Mouse (Mus musculus): Measurements from ENCODE around the gene 4921504E06Rik. TPM values are rescaled to one million over a fixed set of nuclear protein-coding genes. Genes with fewer than 3 reads are reported as not detected.

The 4921504E06Rik gene
- polyA plus RNA-seq, 2 experiments: not detected

GRCm38 (mm10) chr2:19422226-19422625 is 131.5 kb downstream of the 4921504E06Rik start:
- no peak overlapping the region for H3K9ac ChIP-seq (ENCODE audit: low read depth, low read length, severe bottlenecking)
- no peaks in the 10 kb centered on the region for H3K4me1 ChIP-seq (ENCODE audit: control insufficient read depth, insufficient read depth, low read length)
- no peak overlapping the region for H3K27ac ChIP-seq (replicated peaks; ENCODE audit: low read depth, low read length)
- H3K9me3 ChIP-seq (ENCODE audit: control insufficient read depth, low read length): no peaks in the 10 kb centered on the region
- TF ChIP-seq POLR2A (IDR thresholded peaks at IDR 0.05; ENCODE audit: borderline replicate concordance, extremely low read depth, insufficient read depth, insufficient read length): no peak
- H3K4me2 ChIP-seq (replicated peaks; ENCODE audit: low read depth, low read length, severe bottlenecking): no peak overlapping the region
- no peaks in the 10 kb centered on the region for H3K36me3 ChIP-seq (ENCODE audit: control insufficient read depth, insufficient read depth, low read length)
- ATAC-seq (ENCODE audit: low FRiP score, low read depth) (no peak), DNase-seq (ENCODE audit: low spot score) (no peak)
- H3K4me3 ChIP-seq (replicated peaks; ENCODE audit: low read length): no peak overlapping the region
- 0 out of 2 replicates have a peak, but pooled peaks cover 4% of the 10 kb centered on the region for H3K27me3 ChIP-seq (ENCODE audit: control insufficient read depth, insufficient read depth, low read length)

DNA sequence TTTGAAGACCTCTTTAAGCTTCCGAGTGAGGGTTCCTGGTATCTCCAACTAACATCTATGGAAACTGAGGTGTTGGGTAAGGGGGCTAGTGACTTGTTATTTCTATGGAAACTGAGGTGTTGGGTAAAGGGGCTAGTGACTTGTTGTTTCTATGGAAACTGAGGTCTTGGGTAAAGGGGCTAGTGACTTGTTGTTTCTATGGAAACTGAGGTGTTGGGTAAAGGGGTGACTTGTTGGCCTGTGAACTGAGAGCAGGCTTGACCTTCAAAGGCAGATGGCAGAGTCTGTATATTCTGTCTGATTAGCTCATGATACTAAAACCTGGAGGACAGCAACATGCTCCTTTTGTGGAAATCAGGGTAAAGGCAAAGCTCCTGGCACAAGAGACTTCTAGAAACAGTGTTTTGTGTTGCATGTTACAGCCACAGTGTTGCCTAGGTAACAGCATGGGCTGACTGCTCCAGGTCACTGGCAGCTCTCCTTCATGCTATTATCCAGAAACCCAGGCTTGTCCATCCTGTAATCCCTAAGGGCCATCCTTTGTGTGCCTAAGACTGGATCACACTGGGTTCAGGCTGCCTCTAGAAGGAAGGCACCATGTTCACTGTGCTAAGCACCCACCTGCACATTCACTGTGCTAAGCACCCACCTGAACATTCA is 133.9 kb downstream of the 4921504E06Rik start:
- Histone ChIP-seq H3K27me3 (ENCODE audit: control insufficient read depth, insufficient read depth, low read length) (no peaks in the 10 kb centered on the region), H3K27ac (replicated peaks; ENCODE audit: low read depth, low read length) (no peak overlapping the region), H3K4me2 (replicated peaks; ENCODE audit: low read depth, low read length, severe bottlenecking) (no peak overlapping the region), H3K4me1 (ENCODE audit: control insufficient read depth, insufficient read depth, low read length) (no peaks in the 10 kb centered on the region), H3K36me3 (ENCODE audit: control insufficient read depth, insufficient read depth, low read length) (no peaks in the 10 kb centered on the region), H3K9ac (ENCODE audit: low read depth, low read length, severe bottlenecking) (no peak overlapping the region), H3K4me3 (replicated peaks; ENCODE audit: low read length) (no peak overlapping the region), H3K9me3 (ENCODE audit: control insufficient read depth, low read length) (no peaks in the 10 kb centered on the region)
- no peak for TF ChIP-seq POLR2A (IDR thresholded peaks at IDR 0.05; ENCODE audit: borderline replicate concordance, extremely low read depth, insufficient read depth, insufficient read length)
- DNase-seq (ENCODE audit: low spot score) (no peak), ATAC-seq (ENCODE audit: low FRiP score, low read depth) (no peak)
- 57% methylated on average over 1 of the region's 1 CpGs for WGBS

- DNase-seq (ENCODE audit: low spot score) (no peak), ATAC-seq (ENCODE audit: low FRiP score, low read depth) (no peak)
- TF ChIP-seq POLR2A (IDR thresholded peaks at IDR 0.05; ENCODE audit: borderline replicate concordance, extremely low read depth, insufficient read depth, insufficient read length): no peak
These were observed 137.6 kb downstream of the 4921504E06Rik start for GRCm38 (mm10) chr2:19416066-19416465.

DNA sequence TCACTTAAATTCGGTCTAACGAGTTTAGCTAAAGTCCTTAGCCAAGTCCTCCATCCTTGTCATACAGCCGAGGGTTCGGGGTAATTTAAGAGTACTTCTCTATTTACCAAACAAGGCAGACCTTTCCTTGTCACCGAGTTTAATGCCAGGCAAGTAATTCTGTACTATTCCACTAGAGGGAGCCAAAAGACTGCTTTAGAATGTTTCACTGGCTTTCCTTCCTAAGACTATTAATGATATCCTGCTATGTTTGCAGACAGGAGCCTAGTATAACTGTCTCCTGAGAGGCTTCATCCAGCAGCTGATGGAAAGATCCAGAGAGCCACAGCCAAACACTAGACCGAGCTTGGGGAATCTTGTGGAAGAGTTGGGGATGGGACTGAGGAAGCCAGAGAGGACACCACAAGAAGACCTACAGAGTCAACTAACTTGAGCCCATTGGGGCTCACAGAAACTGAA is 138.6 kb downstream of the 4921504E06Rik start:
- peak overlapping the region; percentile 21 for H3K4me3 ChIP-seq (replicated peaks; ENCODE audit: low read length)
- no peak for TF ChIP-seq POLR2A (IDR thresholded peaks at IDR 0.05; ENCODE audit: borderline replicate concordance, extremely low read depth, insufficient read depth, insufficient read length)
- H3K36me3 ChIP-seq (ENCODE audit: control insufficient read depth, insufficient read depth, low read length): no peaks in the 10 kb centered on the region
- H3K27ac ChIP-seq (replicated peaks; ENCODE audit: low read depth, low read length): no peak overlapping the region
- DNase-seq (ENCODE audit: low spot score): peak; percentile 92
- peak; percentile 37; the same call in 1 of the 2 replicates for ATAC-seq (ENCODE audit: low FRiP score, low read depth)
- no peaks in the 10 kb centered on the region for H3K27me3 ChIP-seq (ENCODE audit: control insufficient read depth, insufficient read depth, low read length)
- H3K4me1 ChIP-seq (ENCODE audit: control insufficient read depth, insufficient read depth, low read length): no peaks in the 10 kb centered on the region
- no peak overlapping the region for H3K9ac ChIP-seq (ENCODE audit: low read depth, low read length, severe bottlenecking)
- WGBS: under 1% methylated on average over 6 of the region's 6 CpGs
- H3K4me2 ChIP-seq (replicated peaks; ENCODE audit: low read depth, low read length, severe bottlenecking): peak overlapping the region; percentile 53
- no peaks in the 10 kb centered on the region for H3K9me3 ChIP-seq (ENCODE audit: control insufficient read depth, low read length)

More at GRCm38 (mm10) chr2:19416066-19416465, 137.6 kb downstream of the 4921504E06Rik start:
- H3K36me3 ChIP-seq (ENCODE audit: control insufficient read depth, insufficient read depth, low read length): no peaks in the 10 kb centered on the region
- no peak overlapping the region for H3K9ac ChIP-seq (ENCODE audit: low read depth, low read length, severe bottlenecking)
- H3K27ac ChIP-seq (replicated peaks; ENCODE audit: low read depth, low read length): no peak overlapping the region
- H3K27me3 ChIP-seq (ENCODE audit: control insufficient read depth, insufficient read depth, low read length): no peaks in the 10 kb centered on the region
- no peaks in the 10 kb centered on the region for H3K4me1 ChIP-seq (ENCODE audit: control insufficient read depth, insufficient read depth, low read length)
- no peak overlapping the region for H3K4me2 ChIP-seq (replicated peaks; ENCODE audit: low read depth, low read length, severe bottlenecking)
- H3K4me3 ChIP-seq (replicated peaks; ENCODE audit: low read length): no peak overlapping the region
- 69% methylated on average over 6 of the region's 6 CpGs for WGBS
- no peaks in the 10 kb centered on the region for H3K9me3 ChIP-seq (ENCODE audit: control insufficient read depth, low read length)

GRCm38 (mm10) chr2:19414222-19414965 is 139.3 kb downstream of the 4921504E06Rik start:
- no peaks in the 10 kb centered on the region for H3K27me3 ChIP-seq (ENCODE audit: control insufficient read depth, insufficient read depth, low read length)
- DNase-seq (ENCODE audit: low spot score): peak; percentile 20
- H3K4me2 ChIP-seq (replicated peaks; ENCODE audit: low read depth, low read length, severe bottlenecking): peak overlapping the region; percentile 53
- 22% methylated on average over 19 of the region's 19 CpGs for WGBS
- ATAC-seq (ENCODE audit: low FRiP score, low read depth): no peak
- no peak overlapping the region for H3K27ac ChIP-seq (replicated peaks; ENCODE audit: low read depth, low read length)
- no peak overlapping the region for H3K9ac ChIP-seq (ENCODE audit: low read depth, low read length, severe bottlenecking)
- peak overlapping the region; percentile 21 for H3K4me3 ChIP-seq (replicated peaks; ENCODE audit: low read length)
- H3K9me3 ChIP-seq (ENCODE audit: control insufficient read depth, low read length): no peaks in the 10 kb centered on the region
- H3K36me3 ChIP-seq (ENCODE audit: control insufficient read depth, insufficient read depth, low read length): no peaks in the 10 kb centered on the region
- no peak for TF ChIP-seq POLR2A (IDR thresholded peaks at IDR 0.05; ENCODE audit: borderline replicate concordance, extremely low read depth, insufficient read depth, insufficient read length)
- no peaks in the 10 kb centered on the region for H3K4me1 ChIP-seq (ENCODE audit: control insufficient read depth, insufficient read depth, low read length)

Other genes with a start within 250 kb of the 4921504E06Rik start
- gene Msrb2, start 182.5 kb downstream of the 4921504E06Rik start, polyA plus RNA-seq (2012; rRNA removed): 22.3 and 23.7 TPM in 2 replicates
- gene Msrb2, start 182.5 kb downstream of the 4921504E06Rik start, polyA plus RNA-seq (2014; fragmentation: Nextera tagmentation; extraction: Ambion mirVana): 25.1 and 25.6 TPM in 2 replicates
- 0.04 TPM in 1 of 2 replicates, not detected in the other for gene Ptf1a, start 108.3 kb downstream of the 4921504E06Rik start, polyA plus RNA-seq (2012; rRNA removed)
- gene Ptf1a, start 108.3 kb downstream of the 4921504E06Rik start, polyA plus RNA-seq (2014; fragmentation: Nextera tagmentation; extraction: Ambion mirVana): not detected in 2 replicates
- gene Otud1, start 103.8 kb upstream of the 4921504E06Rik start, polyA plus RNA-seq (2012; rRNA removed): 2.5 and 2.6 TPM in 2 replicates
- 1.6 and 2.1 TPM in 2 replicates for gene Otud1, start 103.8 kb upstream of the 4921504E06Rik start, polyA plus RNA-seq (2014; fragmentation: Nextera tagmentation; extraction: Ambion mirVana)

All from limb, embryonic 14.5 days (tissue).